Mouse (Mus musculus) lung, adult 2 months (tissue): Measurements from ENCODE around the gene Ldhb.

Source experiments
- CTCF ChIP-seq: fragments of 200-500 bp; IDR thresholded peaks from 2 replicates; pipeline ENCODE4 v1.5.1; 2011; ENCODE audit warnings: mild to moderate bottlenecking, low read length, control low read depth; ENCODE audit not compliant: insufficient read depth
- POLR2A ChIP-seq: fragments of 200-500 bp; IDR thresholded peaks from 2 replicates; pipeline ENCODE4 v1.6.1; 2011; ENCODE audit warnings: low read depth, mild to moderate bottlenecking, control low read depth, low read length, borderline replicate concordance; ENCODE audit errors: extremely low read depth

DNA sequence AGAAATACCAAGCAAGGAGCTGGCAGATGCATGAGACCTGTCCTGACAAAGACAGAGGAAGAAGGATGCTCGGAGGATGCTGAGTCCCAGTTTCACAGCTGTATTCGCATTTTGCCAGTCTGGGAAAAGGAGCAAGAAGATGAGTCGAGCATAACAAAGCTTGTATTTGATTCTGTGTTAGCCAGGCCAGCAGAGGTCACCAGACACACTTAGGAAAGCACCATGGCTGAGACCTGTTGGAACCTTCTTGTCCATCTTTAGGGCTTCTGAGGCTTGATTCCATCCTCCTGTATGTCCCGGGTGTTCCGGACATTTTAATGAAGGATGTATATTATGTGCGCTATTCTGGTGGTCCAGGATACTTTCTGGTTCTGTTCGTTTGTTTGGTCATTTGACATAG is 30.5 kb downstream of the Ldhb start:
- TF ChIP-seq CTCF (no peak), POLR2A (no peak)
